In the genomic region with DNA sequence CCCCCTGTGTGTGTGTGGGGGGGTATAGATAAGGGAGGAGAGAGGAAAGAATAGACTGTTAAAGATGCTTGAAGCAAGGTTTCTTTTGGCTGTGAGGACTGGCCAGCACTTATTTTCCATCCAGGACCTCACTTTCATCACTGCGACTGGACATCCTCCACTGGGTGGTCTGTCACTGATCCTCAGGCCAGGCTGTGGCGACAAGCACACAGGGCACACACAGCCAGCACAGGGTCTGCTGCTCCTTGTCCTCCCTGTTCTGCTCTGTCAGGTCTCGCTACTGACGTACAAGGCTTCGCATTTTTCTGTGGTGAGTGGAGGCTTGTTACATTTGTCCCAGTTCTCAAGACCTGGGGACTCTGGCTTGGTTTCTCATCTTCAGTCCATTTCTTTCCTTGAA, we compare ENCODE assay signal across 10 mouse cellular contexts.
A peak's percentile ranks its signal among the peaks of the same experiment; 100 is the strongest.
DNase-seq lines count a peak whose midpoint lies in the region; ATAC-seq and TF ChIP-seq lines count a peak whose summit lies in the region.
"Had no signal": no experiment of that assay in that cellular context is flagged by ENCODE, and none has a peak within 500 bp of the region (broad histone marks: within the 10 kb centered on the region; RNA-seq: fewer than 3 reads in every experiment).

No protein-coding gene starts in this region.

- no peak for TF ChIP-seq POLR2A in liver, adult 2 months (IDR thresholded peaks at IDR 0.05; ENCODE audit: extremely low read depth, insufficient read depth, low read length)

- no peak overlapping the region for H3K4me3 ChIP-seq in liver, adult 2 months (ENCODE audit: insufficient read depth, low read depth, low read length)
- H3K4me3 ChIP-seq in liver, embryonic 12.5 days: no peak overlapping the region
- no peak overlapping the region for H3K4me3 ChIP-seq in heart, embryonic 11.5 days (ENCODE audit: low read depth, low read length)
- H3K4me3 ChIP-seq: hindbrain, embryonic 15.5 days had no signal

- 90% methylated on average over 5 of the region's 5 CpGs for WGBS in liver, adult 2 months
- 74% methylated on average over 5 of the region's 5 CpGs for WGBS in liver, embryonic 12.5 days (ENCODE audit: insufficient replicate concordance)
- WGBS in heart, embryonic 11.5 days (ENCODE audit: insufficient replicate concordance): 13% methylated on average over 5 of the region's 5 CpGs

- TF ChIP-seq CTCF in liver, adult 2 months (IDR thresholded peaks at IDR 0.05; ENCODE audit: low read depth, low read length): no peak

- no peaks in the 10 kb centered on the region for H3K79me2 ChIP-seq in liver, adult 2 months (ENCODE audit: control insufficient read depth, insufficient read depth, low read length)

- H3K9me3 ChIP-seq in liver, embryonic 12.5 days (replicated peaks): no peaks in the 10 kb centered on the region
- 0 out of 2 replicates have a peak, but pooled peaks cover 2% of the 10 kb centered on the region for H3K9me3 ChIP-seq in heart, embryonic 11.5 days (replicated peaks; ENCODE audit: control insufficient read depth, low read length)
- H3K9me3 ChIP-seq: G1E; hindbrain, embryonic 15.5 days had no signal

- peak; percentile 12 for DNase-seq in liver, adult 2 months (ENCODE audit: extremely low read depth, low read depth, low spot score)
- peak; percentile 71 for DNase-seq in adipocyte (ENCODE audit: low spot score)
- peak; percentile 65 for DNase-seq in lung, postnatal 10 days
- no peak for DNase-seq in right cerebral cortex, postnatal 36 days (ENCODE audit: low spot score in 2 of 2)
- DNase-seq in cerebellum, adult 9-11 months: no peak
- no peak for DNase-seq in layer of hippocampus, adult 9-10 months (ENCODE audit: low spot score)

- peak overlapping the region; percentile 34; the same call in 1 of the 2 replicates for H3K9ac ChIP-seq in liver, adult 2 months (ENCODE audit: low read depth, low read length)
- no peak overlapping the region for H3K9ac ChIP-seq in liver, embryonic 12.5 days
- no peak overlapping the region for H3K9ac ChIP-seq in heart, embryonic 11.5 days (ENCODE audit: low read depth, low read length)
- H3K9ac ChIP-seq: hindbrain, embryonic 15.5 days had no signal

- no peaks in the 10 kb centered on the region for H3K4me1 ChIP-seq in liver, adult 2 months (ENCODE audit: control insufficient read depth, insufficient read depth, low read length)
- peaks cover 7% of the 10 kb centered on the region; the same call in 1 of the 2 replicates for H3K4me1 ChIP-seq in liver, embryonic 12.5 days
- H3K4me1 ChIP-seq in heart, embryonic 11.5 days (ENCODE audit: control insufficient read depth, insufficient read depth, low read length): peaks cover 21% of the 10 kb centered on the region
- H3K4me1 ChIP-seq: hindbrain, embryonic 15.5 days had no signal

- peak overlapping the region; percentile 63 for H3K27ac ChIP-seq in liver, adult 2 months (replicated peaks; ENCODE audit: insufficient read depth, low read depth, low read length)
- H3K27ac ChIP-seq in liver, embryonic 12.5 days: no peak overlapping the region
- H3K27ac ChIP-seq in heart, embryonic 11.5 days (ENCODE audit: low read depth, low read length): peak overlapping the region; percentile 59
- H3K27ac ChIP-seq: hindbrain, embryonic 15.5 days had no signal

- no peaks in the 10 kb centered on the region for H3K27me3 ChIP-seq in liver, adult 2 months (ENCODE audit: control insufficient read depth, insufficient read depth, low read length)
- no peaks in the 10 kb centered on the region for H3K27me3 ChIP-seq in liver, embryonic 12.5 days (replicated peaks)
- H3K27me3 ChIP-seq in heart, embryonic 11.5 days (ENCODE audit: control insufficient read depth, insufficient read depth, low read length): no peaks in the 10 kb centered on the region
- H3K27me3 ChIP-seq: hindbrain, embryonic 15.5 days had no signal

- H3K4me2 ChIP-seq in liver, embryonic 12.5 days: no peak overlapping the region
- H3K4me2 ChIP-seq in heart, embryonic 11.5 days: no peak overlapping the region
- H3K4me2 ChIP-seq: hindbrain, embryonic 15.5 days had no signal

- no peak for ATAC-seq in liver, embryonic 12.5 days
- 0 out of 2 replicates have a peak, but pooled peaks have one; percentile 47 for ATAC-seq in heart, embryonic 11.5 days (replicated peaks; ENCODE audit: insufficient number of reproducible peaks, low FRiP score, low TSS enrichment)

- H3K36me3 ChIP-seq in liver, adult 2 months (ENCODE audit: control insufficient read depth, insufficient read depth, low read length): no peaks in the 10 kb centered on the region
- no peaks in the 10 kb centered on the region for H3K36me3 ChIP-seq in liver, embryonic 12.5 days
- no peaks in the 10 kb centered on the region for H3K36me3 ChIP-seq in heart, embryonic 11.5 days (ENCODE audit: control insufficient read depth, insufficient read depth, low read length)
- H3K36me3 ChIP-seq: hindbrain, embryonic 15.5 days had no signal

Comparison
In these comparisons a context has a peak if more than half of its experiments do, and no peak if none do; other contexts are left out.
1. DNase-seq: peak in liver, adult 2 months (single experiment), adipocyte (single experiment) and lung, postnatal 10 days (single experiment); none in right cerebral cortex, postnatal 36 days (0 of 2), cerebellum, adult 9-11 months (single experiment) and layer of hippocampus, adult 9-10 months (single experiment).